17 mouse cellular contexts compared by ENCODE assay signal in the genomic region with DNA sequence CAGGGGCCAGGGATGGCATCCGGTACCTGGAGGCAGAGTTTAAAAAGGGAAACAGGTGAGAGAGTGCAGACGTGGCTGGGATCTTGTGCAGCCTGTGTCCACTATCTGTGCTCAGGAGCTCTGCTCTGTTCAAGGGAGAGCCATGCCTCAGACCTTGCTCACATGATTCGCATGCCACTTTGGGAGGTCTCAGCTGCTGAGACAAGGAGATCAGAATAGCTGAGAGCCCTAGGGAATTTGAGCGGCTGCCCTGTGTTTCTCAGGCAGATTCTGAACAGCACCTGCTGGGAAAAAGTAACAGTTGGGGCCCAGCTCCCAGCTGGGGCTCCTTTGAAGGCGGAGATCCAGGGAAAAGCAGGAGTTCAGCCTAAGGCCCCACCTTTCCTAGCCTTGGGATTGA. TPM values are rescaled to one million over a fixed set of nuclear protein-coding genes. Genes with fewer than 3 reads are reported as not detected.
DNase-seq lines count a peak whose midpoint lies in the region; ATAC-seq and TF ChIP-seq lines count a peak whose summit lies in the region.
"Had no signal": no experiment of that assay in that cellular context is flagged by ENCODE, and none has a peak within 500 bp of the region (broad histone marks: within the 10 kb centered on the region; RNA-seq: fewer than 3 reads in every experiment).

No protein-coding gene starts in this region.

- ATAC-seq in heart, postnatal 0 days (ENCODE audit: insufficient read depth, low read depth), result no peak
- no peak for ATAC-seq in midbrain, embryonic 14.5 days (ENCODE audit: low FRiP score, low TSS enrichment)
- ATAC-seq in embryonic facial prominence, embryonic 15.5 days (ENCODE audit: insufficient number of reproducible peaks, low FRiP score, low TSS enrichment, low read depth), result peak; percentile 31; the same call in 1 of the 2 replicates
- no peak for ATAC-seq in stomach, embryonic 15.5 days (ENCODE audit: insufficient read depth, low FRiP score, low read depth)
- ATAC-seq: forebrain, embryonic 15.5 days; midbrain, embryonic 16.5 days had no signal

- TF ChIP-seq CTCF in heart, postnatal 0 days (IDR thresholded peaks at IDR 0.05; ENCODE audit: low read depth), result no peak

- H3K4me2 ChIP-seq in heart, postnatal 0 days (ENCODE audit: low read depth, low read length), result no peak overlapping the region
- H3K4me2 ChIP-seq in midbrain, embryonic 14.5 days (ENCODE audit: low read length), result no peak overlapping the region
- H3K4me2 ChIP-seq in embryonic facial prominence, embryonic 15.5 days (replicated peaks), result no peak overlapping the region
- no peak overlapping the region for H3K4me2 ChIP-seq in stomach, embryonic 15.5 days
- H3K4me2 ChIP-seq: forebrain, embryonic 15.5 days; limb, embryonic 15.5 days had no signal

- DNase-seq in heart, postnatal 0 days (ENCODE audit: low spot score), result no peak
- no peak for DNase-seq in heart, adult 18-20 months
- peak; percentile 4 for DNase-seq in midbrain, embryonic 14.5 days
- no peak for DNase-seq in midbrain, embryonic 10.5 days (ENCODE audit: low spot score)
- DNase-seq in kidney, postnatal 36 days, result no peak
- DNase-seq: adrenal gland, adult 2 months; cerebellum, adult 9-10 months; gastrocnemius, postnatal 14 days; right cerebral cortex, postnatal 25 days had no signal

- no peak overlapping the region for H3K27ac ChIP-seq in heart, postnatal 0 days (ENCODE audit: low read depth)
- H3K27ac ChIP-seq in midbrain, embryonic 14.5 days (replicated peaks; ENCODE audit: low read depth, low read length), result no peak overlapping the region; the same call in 1 of the 2 replicates
- H3K27ac ChIP-seq in midbrain, embryonic 10.5 days (replicated peaks), result no peak overlapping the region
- no peak overlapping the region for H3K27ac ChIP-seq in embryonic facial prominence, embryonic 15.5 days (replicated peaks)
- peak overlapping the region; percentile 21 for H3K27ac ChIP-seq in stomach, embryonic 15.5 days
- H3K27ac ChIP-seq: forebrain, embryonic 15.5 days; kidney, postnatal 0 days; limb, embryonic 15.5 days had no signal

- H3K4me1 ChIP-seq in heart, postnatal 0 days (ENCODE audit: control insufficient read depth, insufficient read depth), result no peaks in the 10 kb centered on the region; the same call in 1 of the 2 replicates
- H3K4me1 ChIP-seq in midbrain, embryonic 14.5 days (ENCODE audit: control insufficient read depth, insufficient read depth, low read length), result no peaks in the 10 kb centered on the region
- H3K4me1 ChIP-seq in midbrain, embryonic 10.5 days, result peaks cover 11% of the 10 kb centered on the region
- peaks cover 7% of the 10 kb centered on the region for H3K4me1 ChIP-seq in embryonic facial prominence, embryonic 15.5 days
- H3K4me1 ChIP-seq in stomach, embryonic 15.5 days, result 0 out of 2 replicates have a peak, but pooled peaks cover 2% of the 10 kb centered on the region
- H3K4me1 ChIP-seq: forebrain, embryonic 15.5 days had no signal

- H3K9ac ChIP-seq in heart, postnatal 0 days (replicated peaks; ENCODE audit: low read depth, low read length), result 0 out of 2 replicates have a peak overlapping the region, but pooled peaks have one; percentile 2
- H3K9ac ChIP-seq in midbrain, embryonic 14.5 days (replicated peaks; ENCODE audit: low read length), result no peak overlapping the region
- H3K9ac ChIP-seq in embryonic facial prominence, embryonic 15.5 days, result no peak overlapping the region
- no peak overlapping the region for H3K9ac ChIP-seq in stomach, embryonic 15.5 days
- H3K9ac ChIP-seq: forebrain, embryonic 15.5 days; limb, embryonic 15.5 days had no signal

- 44% methylated on average over 5 of the region's 5 CpGs for WGBS in heart, postnatal 0 days
- WGBS in midbrain, embryonic 14.5 days, result 59% methylated on average over 5 of the region's 5 CpGs
- whole genome bisulfite sequencing in midbrain, embryonic 10.5 days, result 78% methylated on average over 5 of the region's 5 CpGs
- WGBS in embryonic facial prominence, embryonic 15.5 days, result 59% methylated on average over 5 of the region's 5 CpGs
- WGBS in stomach, embryonic 15.5 days, result 81% methylated on average over 5 of the region's 5 CpGs

- TF ChIP-seq EP300 in heart, postnatal 0 days (IDR thresholded peaks at IDR 0.05; ENCODE audit: low read depth), result no peak

- peaks cover 79% of the 10 kb centered on the region for H3K36me3 ChIP-seq in heart, postnatal 0 days (replicated peaks; ENCODE audit: control insufficient read depth, insufficient read depth, low read length)
- H3K36me3 ChIP-seq in midbrain, embryonic 14.5 days (ENCODE audit: control insufficient read depth, insufficient read depth, low read length), result peaks cover 85% of the 10 kb centered on the region
- H3K36me3 ChIP-seq in midbrain, embryonic 10.5 days, result peaks cover 85% of the 10 kb centered on the region
- H3K36me3 ChIP-seq in embryonic facial prominence, embryonic 15.5 days, result peaks cover 78% of the 10 kb centered on the region
- peaks cover 61% of the 10 kb centered on the region for H3K36me3 ChIP-seq in stomach, embryonic 15.5 days

- no peak overlapping the region for H3K4me3 ChIP-seq in heart, postnatal 0 days (ENCODE audit: low read depth, low read length)
- H3K4me3 ChIP-seq in midbrain, embryonic 14.5 days (replicated peaks; ENCODE audit: low read depth, low read length), result no peak overlapping the region
- no peak overlapping the region for H3K4me3 ChIP-seq in midbrain, embryonic 10.5 days
- H3K4me3 ChIP-seq in embryonic facial prominence, embryonic 15.5 days (replicated peaks), result no peak overlapping the region
- no peak overlapping the region for H3K4me3 ChIP-seq in stomach, embryonic 15.5 days (replicated peaks)
- H3K4me3 ChIP-seq: forebrain, embryonic 15.5 days; limb, embryonic 15.5 days had no signal

- no peaks in the 10 kb centered on the region for H3K9me3 ChIP-seq in heart, postnatal 0 days (replicated peaks; ENCODE audit: control insufficient read depth, low read length)
- no peaks in the 10 kb centered on the region for H3K9me3 ChIP-seq in midbrain, embryonic 14.5 days (ENCODE audit: control insufficient read depth, low read length)
- H3K9me3 ChIP-seq in midbrain, embryonic 10.5 days (replicated peaks), result no peaks in the 10 kb centered on the region
- H3K9me3 ChIP-seq in embryonic facial prominence, embryonic 15.5 days (replicated peaks), result no peaks in the 10 kb centered on the region
- no peaks in the 10 kb centered on the region for H3K9me3 ChIP-seq in stomach, embryonic 15.5 days
- H3K9me3 ChIP-seq: forebrain, embryonic 15.5 days; limb, embryonic 15.5 days had no signal

- no peaks in the 10 kb centered on the region for H3K27me3 ChIP-seq in heart, postnatal 0 days (ENCODE audit: control insufficient read depth, insufficient read depth, low read length)
- peaks cover 4% of the 10 kb centered on the region; the same call in 1 of the 2 replicates for H3K27me3 ChIP-seq in midbrain, embryonic 14.5 days (ENCODE audit: control insufficient read depth, insufficient read depth, low read length)
- H3K27me3 ChIP-seq in midbrain, embryonic 10.5 days (ENCODE audit: low read depth, poor library complexity, severe bottlenecking), result peaks cover 12% of the 10 kb centered on the region
- no peaks in the 10 kb centered on the region for H3K27me3 ChIP-seq in embryonic facial prominence, embryonic 15.5 days
- no peaks in the 10 kb centered on the region for H3K27me3 ChIP-seq in stomach, embryonic 15.5 days (replicated peaks)
- H3K27me3 ChIP-seq: forebrain, embryonic 15.5 days; limb, embryonic 15.5 days had no signal

RNA-seq across cellular contexts. Expression of a gene that starts 4.8 kb away (rescaled TPM):
- total RNA-seq in heart, postnatal 0 days (2014; rRNA removed; ENCODE audit: low replicate concordance), result not detected in 2 replicates
- 1.2 and 1.7 TPM in 2 replicates for polyA plus RNA-seq in heart, postnatal 0 days (2015; fragmentation: Nextera tagmentation; extraction: Ambion mirVana)
- total RNA-seq in heart, adult 18-20 months (2021), result under 1 TPM; 0.60 to 0.67 TPM
- 0.63 and 1.6 TPM in 2 replicates for polyA plus RNA-seq in midbrain, embryonic 14.5 days (2014; fragmentation: Nextera tagmentation; extraction: Ambion mirVana)
- 0.65 TPM in 2 replicates for polyA plus RNA-seq in midbrain, embryonic 10.5 days (2016; fragmentation: Nextera tagmentation; extraction: Ambion mirVana)
- polyA plus RNA-seq in embryonic facial prominence, embryonic 15.5 days (2015; fragmentation: Nextera tagmentation; extraction: Ambion mirVana), result 8.3 and 10.1 TPM in 2 replicates
- 9.9 and 13.3 TPM in 2 replicates for polyA plus RNA-seq in stomach, embryonic 15.5 days (2015; fragmentation: Nextera tagmentation; extraction: Ambion mirVana)
- total RNA-seq: neutrophil, adult 5-6 weeks had no signal

RNA-seq across cellular contexts. Expression of a gene that starts 13.0 kb away (rescaled TPM):
- total RNA-seq in heart, postnatal 0 days (2014; rRNA removed; ENCODE audit: low replicate concordance), result not detected in 2 replicates
- not detected in 2 replicates for polyA plus RNA-seq in heart, postnatal 0 days (2015; fragmentation: Nextera tagmentation; extraction: Ambion mirVana)
- total RNA-seq in heart, adult 18-20 months (2021), result not detected
- not detected in 2 replicates for polyA plus RNA-seq in midbrain, embryonic 14.5 days (2014; fragmentation: Nextera tagmentation; extraction: Ambion mirVana)
- polyA plus RNA-seq in midbrain, embryonic 10.5 days (2016; fragmentation: Nextera tagmentation; extraction: Ambion mirVana), result 0.27 TPM in 2 replicates
- 19.8 and 20.4 TPM in 2 replicates for polyA plus RNA-seq in embryonic facial prominence, embryonic 15.5 days (2015; fragmentation: Nextera tagmentation; extraction: Ambion mirVana)
- polyA plus RNA-seq in stomach, embryonic 15.5 days (2015; fragmentation: Nextera tagmentation; extraction: Ambion mirVana), result 1.8 and 4.1 TPM in 2 replicates
- total RNA-seq: gastrocnemius, postnatal 14 days; neutrophil, adult 5-6 weeks had no signal
- polyA plus RNA-seq: adrenal gland, adult 2 months; forebrain, embryonic 15.5 days; midbrain, embryonic 16.5 days had no signal

RNA-seq across cellular contexts. Expression of a gene that starts 18.9 kb away (rescaled TPM):
- total RNA-seq in heart, postnatal 0 days (2014; rRNA removed; ENCODE audit: low replicate concordance), result not detected in 2 replicates
- not detected in 2 replicates for polyA plus RNA-seq in heart, postnatal 0 days (2015; fragmentation: Nextera tagmentation; extraction: Ambion mirVana)
- not detected for total RNA-seq in heart, adult 18-20 months (2021)
- not detected in 2 replicates for polyA plus RNA-seq in midbrain, embryonic 14.5 days (2014; fragmentation: Nextera tagmentation; extraction: Ambion mirVana)
- polyA plus RNA-seq in midbrain, embryonic 10.5 days (2016; fragmentation: Nextera tagmentation; extraction: Ambion mirVana), result not detected in 2 replicates
- polyA plus RNA-seq in embryonic facial prominence, embryonic 15.5 days (2015; fragmentation: Nextera tagmentation; extraction: Ambion mirVana), result 13.8 and 15.5 TPM in 2 replicates
- 0.35 and 1.6 TPM in 2 replicates for polyA plus RNA-seq in stomach, embryonic 15.5 days (2015; fragmentation: Nextera tagmentation; extraction: Ambion mirVana)
- total RNA-seq: gastrocnemius, postnatal 14 days; neutrophil, adult 5-6 weeks had no signal
- polyA plus RNA-seq: embryonic facial prominence, embryonic 11.5 days; forebrain, embryonic 15.5 days had no signal

RNA-seq across cellular contexts. Expression of a gene that starts 23.5 kb away (rescaled TPM):
- 54.3 and 60.8 TPM in 2 replicates for total RNA-seq in heart, postnatal 0 days (2014; rRNA removed; ENCODE audit: low replicate concordance)
- 25.1 TPM in 2 replicates for polyA plus RNA-seq in heart, postnatal 0 days (2015; fragmentation: Nextera tagmentation; extraction: Ambion mirVana)
- 10 to 100 TPM; 48.3 to 55.9 TPM for total RNA-seq in heart, adult 18-20 months (2021)
- polyA plus RNA-seq in midbrain, embryonic 14.5 days (2014; fragmentation: Nextera tagmentation; extraction: Ambion mirVana), result 50.9 and 57.0 TPM in 2 replicates
- polyA plus RNA-seq in midbrain, embryonic 10.5 days (2016; fragmentation: Nextera tagmentation; extraction: Ambion mirVana), result 84.5 and 89.8 TPM in 2 replicates
- 41.8 and 48.6 TPM in 2 replicates for polyA plus RNA-seq in embryonic facial prominence, embryonic 15.5 days (2015; fragmentation: Nextera tagmentation; extraction: Ambion mirVana)
- polyA plus RNA-seq in stomach, embryonic 15.5 days (2015; fragmentation: Nextera tagmentation; extraction: Ambion mirVana), result 48.5 and 51.1 TPM in 2 replicates

RNA-seq across cellular contexts. Expression of a gene that starts 23.6 kb away (rescaled TPM):
- total RNA-seq in heart, postnatal 0 days (2014; rRNA removed; ENCODE audit: low replicate concordance), result 0.27 and 3.7 TPM in 2 replicates
- 1.3 and 1.6 TPM in 2 replicates for polyA plus RNA-seq in heart, postnatal 0 days (2015; fragmentation: Nextera tagmentation; extraction: Ambion mirVana)
- 1 to 10 TPM; 1.4 to 4.3 TPM for total RNA-seq in heart, adult 18-20 months (2021)
- 1.2 and 1.7 TPM in 2 replicates for polyA plus RNA-seq in midbrain, embryonic 14.5 days (2014; fragmentation: Nextera tagmentation; extraction: Ambion mirVana)
- polyA plus RNA-seq in midbrain, embryonic 10.5 days (2016; fragmentation: Nextera tagmentation; extraction: Ambion mirVana), result 1.8 and 2.3 TPM in 2 replicates
- 26.0 and 27.1 TPM in 2 replicates for polyA plus RNA-seq in embryonic facial prominence, embryonic 15.5 days (2015; fragmentation: Nextera tagmentation; extraction: Ambion mirVana)
- polyA plus RNA-seq in stomach, embryonic 15.5 days (2015; fragmentation: Nextera tagmentation; extraction: Ambion mirVana), result 21.6 and 30.6 TPM in 2 replicates
- total RNA-seq: neutrophil, adult 5-6 weeks had no signal
